Mouse (Mus musculus): ENCODE measurements around the gene Usp29.

- TF ChIP-seq TAL1 (IDR thresholded peaks at IDR 0.05; ENCODE audit: low read length): no peak
- no peak for TF ChIP-seq GATA1 (IDR thresholded peaks at IDR 0.05; ENCODE audit: low read length)
Observed at GRCm38 (mm10) chr7:6800586-6801441, 70.4 kb downstream of the Usp29 start.

Data from erythroblast, embryonic 14.5 days (primary cell).